ENCODE assay signal across 8 mouse cellular contexts in genomic region chr2:92024274-92024672, GRCm38 (mm10). TPM values are rescaled to one million over a fixed set of nuclear protein-coding genes. Genes with fewer than 3 reads are reported as not detected.
DNase-seq lines count a peak whose midpoint lies in the region; ATAC-seq and TF ChIP-seq lines count a peak whose summit lies in the region.

TSS of gene Creb3l1 (minus strand) at chr2:92024502.

- TF ChIP-seq POLR2A in kidney, adult 2 months (IDR thresholded peaks at IDR 0.05; ENCODE audit: low read depth, low read length): no peak

- CTCF ChIA-PET in Patski (lab: Charles Lee): interaction anchor here (0.9 to 1.4 kb wide), 5 partner anchors 11 to 37 kb away, joined by 3 to 5 read pairs (median 3); no protein-coding TSS in a partner anchor

- in situ Hi-C loops in Patski (cut with MboI; ENCODE audit: low pct_unique_long_range_greater_than_20kb): no loop called here

- no peaks in the 10 kb centered on the region for H3K36me3 ChIP-seq in kidney, adult 2 months (ENCODE audit: control insufficient read depth, insufficient read depth, low read length)
- H3K36me3 ChIP-seq in liver, embryonic 13.5 days: no peaks in the 10 kb centered on the region
- no peaks in the 10 kb centered on the region for H3K36me3 ChIP-seq in neural tube, embryonic 11.5 days (ENCODE audit: control insufficient read depth, insufficient read depth, low read length)

- peak within 1 kb of the TSS; percentile 79 for H3K4me2 ChIP-seq in liver, embryonic 13.5 days
- peak within 1 kb of the TSS; percentile 97 for H3K4me2 ChIP-seq in neural tube, embryonic 11.5 days (ENCODE audit: low read depth)

- ATAC-seq in Patski: peak; percentile 48
- ATAC-seq in liver, embryonic 13.5 days (ENCODE audit: low read depth): no peak
- ATAC-seq in neural tube, embryonic 11.5 days (ENCODE audit: insufficient read depth, low FRiP score, low TSS enrichment): peak; percentile 35; the same call in 1 of the 2 replicates

- H3K9ac ChIP-seq in liver, embryonic 13.5 days: peak within 1 kb of the TSS; percentile 36; the same call in 1 of the 2 replicates
- H3K9ac ChIP-seq in neural tube, embryonic 11.5 days (ENCODE audit: low read length): peak within 1 kb of the TSS; percentile 39

- TF ChIP-seq CTCF in Patski (IDR thresholded peaks at IDR 0.05): no peak
- TF ChIP-seq CTCF in kidney, adult 2 months (conservative IDR thresholded peaks at IDR 0.05; ENCODE audit: insufficient read depth, insufficient read length, low read depth, low read length): no peak

- H3K27me3 ChIP-seq in Patski: no peaks in the 10 kb centered on the region
- no peaks in the 10 kb centered on the region for H3K27me3 ChIP-seq in kidney, adult 2 months (replicated peaks; ENCODE audit: control insufficient read depth, insufficient read depth, low read length)
- peaks cover 56% of the 10 kb centered on the region for H3K27me3 ChIP-seq in liver, embryonic 13.5 days
- peaks cover 18% of the 10 kb centered on the region for H3K27me3 ChIP-seq in neural tube, embryonic 11.5 days (ENCODE audit: control insufficient read depth, insufficient read depth, low read length)

- no peak within 1 kb of the TSS for H3K27ac ChIP-seq in kidney, adult 2 months (ENCODE audit: insufficient read depth, low read depth, low read length)
- no peak within 1 kb of the TSS for H3K27ac ChIP-seq in liver, embryonic 13.5 days
- no peak within 1 kb of the TSS for H3K27ac ChIP-seq in neural tube, embryonic 11.5 days (ENCODE audit: low read depth, low read length)

- DNase-seq in 3134 (ENCODE audit: extremely low read depth, insufficient read length, low spot score) (peak; percentile 64), Patski (ENCODE audit: low read depth, low spot score) (no peak)
- peak; percentile 70 for DNase-seq in embryo, embryonic 9.5 days (ENCODE audit: extremely low spot score)
- peak; percentile 79 to 83 for DNase-seq in heart, adult 9 months (ENCODE audit: low spot score in 2 of 2)
- DNase-seq in kidney, adult 2 months: peak; percentile 88
- peak; percentile 32 for DNase-seq in liver, embryonic 13.5 days
- DNase-seq in neural tube, embryonic 11.5 days (ENCODE audit: low spot score): peak; percentile 80
- no peak for DNase-seq in thymus, postnatal 14 days

- no peaks in the 10 kb centered on the region; the same call in 1 of the 2 replicates for H3K4me1 ChIP-seq in kidney, adult 2 months (ENCODE audit: control insufficient read depth, insufficient read depth, low read length)
- peaks cover 24% of the 10 kb centered on the region for H3K4me1 ChIP-seq in liver, embryonic 13.5 days (replicated peaks)
- H3K4me1 ChIP-seq in neural tube, embryonic 11.5 days (ENCODE audit: control insufficient read depth, insufficient read depth, low read length): peaks cover 5% of the 10 kb centered on the region

- peak within 1 kb of the TSS; percentile 69 for H3K4me3 ChIP-seq in kidney, adult 2 months (ENCODE audit: insufficient read depth, low read depth, low read length)
- peak within 1 kb of the TSS; percentile 60 for H3K4me3 ChIP-seq in liver, embryonic 13.5 days (replicated peaks)
- H3K4me3 ChIP-seq in neural tube, embryonic 11.5 days (ENCODE audit: low read depth, low read length): peak within 1 kb of the TSS; percentile 48

- WGBS in kidney, adult 2 months: 2% methylated on average over 27 of the region's 27 CpGs
- under 1% methylated on average over 24 of the region's 27 CpGs for WGBS in liver, embryonic 13.5 days (ENCODE audit: insufficient replicate concordance)
- WGBS in neural tube, embryonic 11.5 days: under 1% methylated on average over 20 of the region's 27 CpGs

- no peaks in the 10 kb centered on the region for H3K9me3 ChIP-seq in liver, embryonic 13.5 days (replicated peaks)
- H3K9me3 ChIP-seq in neural tube, embryonic 11.5 days (ENCODE audit: control insufficient read depth, low read length): no peaks in the 10 kb centered on the region

- POLR2A ChIA-PET in Patski (lab: Charles Lee): interaction anchor here (1.1 kb wide), 1 partner anchor 31 kb away, joined by 3 read pairs; no protein-coding TSS in a partner anchor

RNA-seq across cellular contexts. Expression of gene Creb3l1, which starts in this region (rescaled TPM):
- 3.6 TPM for polyA plus RNA-seq in Patski (2021)
- 6.7 and 8.9 TPM in 2 replicates for polyA plus RNA-seq in kidney, adult 2 months (2012; rRNA removed)
- 1.1 and 1.4 TPM in 2 replicates for polyA plus RNA-seq in liver, embryonic 13.5 days (2015; fragmentation: Nextera tagmentation; extraction: Ambion mirVana)
- 1.6 and 2.0 TPM in 2 replicates for polyA plus RNA-seq in neural tube, embryonic 11.5 days (2014; fragmentation: Nextera tagmentation; extraction: Ambion mirVana)

Comparison
In these comparisons a context has a peak if more than half of its experiments do, and no peak if none do; other contexts are left out.
1. DNase-seq: peak in 3134 (single experiment), embryo, embryonic 9.5 days (single experiment), heart, adult 9 months (2 of 2), kidney, adult 2 months (single experiment), liver, embryonic 13.5 days (single experiment) and neural tube, embryonic 11.5 days (single experiment); none in Patski (single experiment) and thymus, postnatal 14 days (single experiment).
2. Peak in every context shown above with its lines, with median percentiles within 50 percentile points of each other: H3K4me3 ChIP-seq.